Mouse (Mus musculus): ENCODE results near the gene Slc35c2. TPM values are rescaled to one million over a fixed set of nuclear protein-coding genes. Genes with fewer than 3 reads are reported as not detected.
A peak's percentile ranks its signal among the peaks of the same experiment; 100 is the strongest.

Slc35c2 gene
- 10 to 100 TPM; 57.0 to 58.1 (median 57.6) TPM for total RNA-seq (2022)

DNA sequence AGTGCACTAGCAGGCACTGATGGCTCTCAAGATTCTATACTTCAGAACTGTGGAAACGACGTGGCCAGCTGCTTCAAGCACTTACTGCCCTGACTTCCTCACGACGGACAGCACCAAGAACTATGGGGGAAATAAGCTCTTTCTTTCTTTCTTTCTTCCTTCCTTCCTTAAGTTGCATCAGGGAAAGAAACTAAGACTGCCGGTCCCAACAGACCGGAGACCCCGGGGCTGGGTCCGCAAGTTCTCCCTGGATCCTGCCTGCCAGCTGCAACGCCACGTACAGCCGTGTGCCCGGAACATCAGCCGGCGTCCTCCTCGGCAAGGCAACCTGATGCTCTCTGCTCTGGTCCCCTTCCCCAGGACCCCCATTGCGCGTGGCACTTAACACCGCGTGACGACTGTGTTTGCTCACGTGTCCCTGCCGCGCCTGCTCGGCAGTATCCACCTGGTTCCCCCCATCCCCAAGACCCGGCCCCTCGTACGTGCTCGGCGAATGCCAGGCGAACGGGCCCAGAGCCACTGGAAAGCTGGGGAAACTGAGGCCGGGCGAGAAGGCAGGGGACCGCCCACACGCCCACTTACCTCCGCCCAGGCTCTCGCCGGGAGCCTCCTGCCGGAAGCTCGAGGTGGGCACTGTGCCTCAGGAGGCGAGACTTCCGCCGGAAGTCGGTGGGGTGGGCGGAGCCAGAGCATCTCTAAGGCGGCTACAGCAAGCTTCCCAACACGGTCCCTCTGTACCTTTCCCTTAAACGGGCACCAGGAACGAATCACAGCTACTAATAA is at the start of gene Slc35c2:
Slc35c2 (minus strand) TSS at position 668 of the 783 bp plus-strand sequence.
- peak; percentile 91 to 97 for DNase-seq (ENCODE audit: low spot score in 2 of 2)

DNA sequence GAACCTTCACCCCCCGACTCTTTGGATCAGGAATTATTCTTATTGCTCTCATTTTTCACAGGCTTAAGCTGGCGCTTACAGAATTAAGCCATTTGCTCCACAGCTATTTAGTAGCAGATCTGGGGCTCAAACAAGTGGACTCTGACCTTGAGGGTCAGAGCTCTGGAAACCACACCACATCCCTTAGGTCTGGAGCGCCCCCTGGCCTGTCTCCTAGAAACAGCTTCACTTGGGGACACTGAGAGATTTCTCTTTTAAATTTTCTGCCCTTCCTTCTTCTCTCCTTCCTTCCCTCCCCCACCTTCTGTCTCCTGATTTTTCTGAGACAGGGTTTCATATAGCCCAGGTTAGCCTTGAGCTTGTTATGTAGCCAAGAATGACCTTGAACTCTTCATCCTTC is 49.5 kb upstream of the Slc35c2 start:
- no peak for DNase-seq (ENCODE audit: low spot score in 2 of 2)

DNA sequence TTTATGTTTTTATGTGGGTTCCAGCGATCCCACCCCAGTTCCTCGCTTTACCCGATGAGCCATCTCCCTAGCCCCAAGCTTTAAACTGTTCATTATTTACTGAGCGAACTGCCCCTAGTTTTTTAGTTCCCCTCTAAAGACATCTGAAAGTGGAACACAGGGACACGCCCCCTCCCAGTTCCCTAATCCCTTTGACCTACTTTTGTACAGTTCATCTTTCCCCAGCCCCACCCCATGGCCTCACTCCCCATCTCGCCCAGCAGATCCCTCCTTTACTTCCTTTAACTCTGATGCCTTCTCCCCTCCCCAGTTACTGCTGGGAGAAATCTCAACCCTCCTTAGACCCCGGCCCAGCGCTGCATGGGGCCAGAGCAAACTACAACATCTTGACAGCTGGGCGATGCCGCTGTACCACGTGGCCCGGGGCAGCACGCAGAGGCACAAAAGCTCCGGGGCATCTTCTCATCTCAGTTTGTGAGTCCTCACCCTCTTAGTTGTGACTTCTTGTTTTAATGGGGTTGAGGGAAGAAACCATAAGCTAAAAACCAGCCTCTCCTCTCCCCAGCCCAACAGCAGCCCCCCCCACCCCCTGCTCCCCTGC is 45.0 kb upstream of the Slc35c2 start:
- DNase-seq (ENCODE audit: low spot score in 2 of 2) = no peak

DNA sequence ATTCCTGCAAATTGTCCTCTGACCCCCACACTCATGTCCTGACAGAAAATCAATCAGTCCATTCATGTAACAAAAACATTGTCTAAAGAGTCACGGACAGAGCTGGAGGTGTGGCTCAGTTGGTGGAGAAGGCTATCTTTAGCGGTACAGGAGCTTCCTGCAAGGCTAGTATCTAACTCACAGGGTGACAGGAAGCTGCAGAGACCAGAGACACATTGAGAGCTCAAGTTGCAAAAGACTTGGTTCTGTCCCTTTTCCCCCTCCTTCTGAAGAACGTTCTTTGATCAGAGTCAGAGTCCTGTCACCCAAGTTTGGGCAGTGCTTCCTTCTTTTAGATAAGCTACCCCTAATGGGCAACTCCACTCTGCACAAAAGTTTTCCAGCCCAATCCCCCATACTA is 42.0 kb upstream of the Slc35c2 start:
- no peak for DNase-seq (ENCODE audit: low spot score in 2 of 2)

DNA sequence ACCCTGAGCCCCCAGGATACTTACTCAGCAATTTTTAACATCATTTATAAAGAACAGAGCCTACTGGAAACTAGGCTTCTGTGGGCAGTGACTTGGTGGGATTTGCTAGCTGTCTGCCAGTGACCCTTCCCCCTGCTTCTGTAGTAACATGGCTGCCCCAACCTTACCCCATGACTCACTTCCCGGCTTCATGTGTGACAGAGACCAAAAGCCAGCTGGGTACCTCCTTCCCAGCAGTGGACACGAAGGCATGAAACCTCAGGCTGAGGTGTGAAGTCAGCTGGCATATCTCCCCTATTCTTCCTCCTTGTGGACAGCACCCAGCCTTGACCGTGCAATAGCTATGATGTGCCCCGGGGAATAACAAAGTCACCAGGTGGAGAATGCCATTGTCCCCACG is 41.1 kb upstream of the Slc35c2 start:
- no peak for DNase-seq (ENCODE audit: low spot score in 2 of 2)

DNA sequence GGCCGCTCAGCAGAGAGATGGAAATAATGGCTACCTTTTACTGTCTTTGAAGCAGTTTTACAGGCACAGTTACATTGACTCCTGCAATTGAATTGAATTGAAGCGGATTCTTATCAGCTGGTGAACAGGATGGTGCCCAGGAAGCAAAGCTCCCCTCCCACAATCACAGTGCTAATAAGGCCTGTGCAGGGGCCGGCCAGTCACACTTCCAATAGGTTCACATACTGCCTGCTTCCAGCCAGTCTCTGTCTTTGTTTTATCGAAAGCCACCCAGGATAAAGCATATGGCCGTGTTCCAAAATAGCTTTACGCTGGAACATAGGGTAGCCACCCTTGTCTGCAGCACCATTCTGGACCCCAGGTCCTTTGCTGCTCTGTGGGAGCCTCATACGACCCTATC is 39.7 kb upstream of the Slc35c2 start:
- no peak for DNase-seq (ENCODE audit: low spot score in 2 of 2)

DNA sequence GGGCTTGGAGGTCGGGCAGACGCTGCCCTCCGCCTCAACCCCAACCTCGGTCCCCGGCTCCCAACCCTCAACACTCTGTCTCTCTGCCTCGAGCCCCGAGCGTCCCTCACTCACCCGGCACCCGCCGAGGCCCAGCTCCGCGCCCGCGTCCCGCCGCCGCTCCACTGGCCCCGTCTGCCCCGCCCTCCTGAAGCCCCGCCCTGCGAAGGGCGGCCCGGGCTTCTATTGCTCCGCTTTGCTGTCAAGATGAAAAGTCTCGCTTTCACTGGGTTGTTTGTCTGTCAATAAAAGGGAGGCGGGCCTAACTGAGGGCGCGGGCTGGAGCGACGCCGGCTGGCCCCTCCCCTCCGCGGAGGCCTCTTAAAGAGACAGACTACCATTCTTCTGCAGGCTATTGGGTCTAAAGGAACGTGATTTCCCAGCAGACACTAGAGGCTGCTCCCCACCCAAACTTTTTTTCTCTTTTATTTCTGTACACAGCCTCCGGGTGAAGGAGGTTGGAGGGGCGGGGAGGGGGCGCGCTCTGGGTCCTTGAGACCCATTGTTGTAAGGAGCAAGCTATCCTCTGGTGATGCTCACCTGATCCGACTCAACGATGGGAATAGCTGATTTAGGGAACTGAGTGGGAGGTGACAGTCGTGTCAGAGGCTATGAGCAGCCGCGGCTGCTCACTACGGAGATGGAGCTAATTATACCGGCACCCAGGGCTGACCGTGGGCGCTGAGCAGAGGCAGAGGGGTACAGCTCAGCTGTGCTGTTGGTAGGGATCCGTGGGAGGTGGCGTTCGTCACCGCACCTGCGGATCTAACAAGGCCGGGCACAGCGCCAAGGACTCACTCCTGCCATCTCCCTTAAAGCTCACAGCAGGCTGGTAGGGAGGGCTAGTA is 38.9 kb upstream of the Slc35c2 start, which contains the start of gene Elmo2:
Elmo2 (minus strand) TSS at position 176 of the 887 bp plus-strand sequence.
- peak; percentile 96 to 98 for DNase-seq (ENCODE audit: low spot score in 2 of 2)

DNA sequence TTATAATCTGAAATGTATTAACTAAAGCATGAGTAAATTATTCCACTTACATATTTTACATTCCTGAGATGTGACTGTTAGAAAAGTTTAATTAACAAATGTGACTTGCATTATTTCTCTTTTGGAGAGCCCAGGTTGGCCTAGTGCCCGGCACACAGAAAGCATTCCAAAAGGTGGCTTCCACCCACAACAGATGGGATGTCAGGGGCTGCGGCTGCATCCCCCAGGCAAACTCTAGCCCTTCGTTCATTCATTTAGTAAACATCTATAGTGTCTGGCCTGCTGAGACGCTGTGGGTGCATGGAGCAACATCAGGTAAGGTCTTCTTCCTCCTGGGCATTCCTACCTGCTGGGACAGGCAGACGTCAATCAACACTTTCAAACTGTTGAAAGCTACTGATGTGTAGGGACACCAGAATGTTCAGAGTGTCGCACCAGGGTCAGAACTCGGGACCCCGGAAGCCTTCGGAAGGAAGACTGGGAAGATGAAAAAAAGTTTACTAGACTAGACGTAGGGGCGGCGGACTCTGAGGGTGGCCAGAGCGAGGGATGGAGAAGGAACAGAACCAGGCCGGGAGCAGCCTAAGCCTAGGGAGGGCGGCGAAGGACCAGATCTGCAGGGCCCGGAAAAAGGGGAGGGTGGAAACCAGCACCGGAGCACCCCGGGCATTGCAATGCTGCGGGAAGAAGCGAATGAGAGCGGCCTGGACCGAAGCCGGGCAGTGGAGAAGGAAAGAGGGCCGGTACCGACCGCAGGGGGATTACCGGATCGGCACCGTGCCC is 38.0 kb upstream of the Slc35c2 start:
- DNase-seq (ENCODE audit: low spot score in 2 of 2) = no peak

DNA sequence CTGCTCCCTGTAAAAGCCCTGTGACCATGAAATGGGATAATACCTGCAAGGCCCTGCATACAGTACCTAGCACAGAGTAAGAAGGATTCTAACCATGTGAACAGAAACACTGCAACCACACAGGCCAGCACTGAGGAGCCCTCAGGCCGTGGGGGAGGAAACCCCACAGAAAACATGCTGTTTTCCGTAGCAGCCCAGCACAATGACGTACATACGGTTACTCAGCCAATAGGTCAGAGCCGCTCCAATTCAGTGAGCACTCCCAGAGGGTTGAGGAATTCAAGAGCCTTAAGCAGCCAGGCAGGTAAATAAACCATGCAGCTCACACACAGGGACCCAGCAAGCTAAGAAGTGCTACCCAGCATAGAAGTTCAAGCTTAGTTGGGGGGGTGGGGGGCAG is 36.3 kb upstream of the Slc35c2 start:
- no peak for DNase-seq (ENCODE audit: low spot score in 2 of 2)

DNA sequence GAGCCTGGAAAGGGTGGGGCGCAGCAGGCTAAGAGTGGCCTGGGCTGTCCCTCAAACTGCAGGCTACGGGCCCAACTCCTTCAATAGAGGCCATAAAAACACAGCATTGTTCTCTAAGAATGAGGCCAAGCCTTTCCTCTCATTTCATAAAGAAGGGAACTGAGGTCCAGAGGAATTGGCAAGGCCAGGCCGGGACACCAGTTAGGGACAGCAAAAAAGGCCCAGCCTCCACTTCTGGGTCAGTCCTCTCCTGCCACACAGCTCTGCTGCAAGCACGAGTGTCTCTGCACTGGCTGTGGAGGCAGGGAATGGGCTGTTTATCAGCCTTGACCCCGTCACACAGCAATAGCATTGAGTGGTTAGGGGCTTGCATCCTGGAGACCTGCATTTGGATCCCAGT is 35.8 kb upstream of the Slc35c2 start:
- DNase-seq (ENCODE audit: low spot score in 2 of 2) = peak in 1 of 2 experiments; percentile 60

DNA sequence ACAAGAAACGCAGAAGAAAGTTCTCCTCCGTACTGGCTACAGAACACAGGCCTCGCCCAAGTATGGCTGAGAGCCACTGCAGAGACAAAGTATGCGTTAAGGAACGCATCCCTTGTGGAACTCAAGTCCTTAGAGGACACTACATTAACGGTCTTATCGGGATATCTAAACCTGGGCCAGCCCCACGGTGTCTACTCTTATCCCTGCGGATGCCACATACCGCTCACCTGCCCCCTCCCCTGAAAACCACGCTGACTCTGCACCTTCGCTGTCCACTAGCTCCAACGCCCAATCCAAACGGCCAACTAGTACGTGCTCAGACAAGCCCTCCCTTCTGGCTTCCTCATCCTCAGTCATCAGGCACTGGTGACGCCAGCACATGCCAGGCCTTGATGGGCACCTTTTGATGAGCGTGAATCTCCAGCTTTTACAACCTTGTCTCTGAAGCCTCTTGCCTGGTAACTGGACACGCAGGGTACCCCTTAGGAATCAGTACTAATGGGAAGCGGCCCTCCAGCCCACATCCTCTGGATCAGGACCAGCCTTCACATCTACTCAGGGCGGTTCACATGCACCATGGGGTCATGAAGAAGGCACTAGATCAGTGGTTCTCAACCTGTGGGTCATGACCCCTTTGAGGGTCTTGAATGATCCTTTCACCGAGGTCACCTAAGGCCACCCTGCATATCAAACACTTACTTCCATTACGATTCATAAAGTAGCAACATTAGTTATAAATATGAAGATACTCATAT is 34.5 kb upstream of the Slc35c2 start:
- DNase-seq (ENCODE audit: low spot score in 2 of 2) = no peak

DNA sequence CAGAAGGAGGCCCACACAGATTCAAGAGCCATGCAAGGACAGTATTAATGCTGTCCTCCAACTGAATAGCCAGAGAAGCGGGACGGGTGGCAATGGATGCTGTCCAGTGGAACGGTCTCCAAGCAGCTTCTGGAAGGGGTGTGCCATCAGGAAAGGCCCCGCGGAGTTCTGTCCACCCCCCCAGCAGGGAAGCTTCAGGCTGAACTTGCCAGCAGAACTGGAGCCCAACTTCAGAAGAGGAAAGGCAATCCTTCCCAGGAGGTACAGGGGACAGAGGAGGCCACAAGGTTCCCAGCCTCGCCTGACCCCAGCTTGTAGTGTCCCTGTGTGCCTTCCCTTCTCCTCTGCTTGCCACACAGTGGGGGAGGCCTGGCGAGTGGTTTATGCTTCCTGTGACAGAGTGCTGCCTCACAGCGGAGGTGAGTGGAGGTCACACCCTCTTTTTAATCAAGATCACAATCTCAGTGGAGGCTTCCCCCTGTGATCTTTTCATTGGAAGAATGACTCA is 33.8 kb upstream of the Slc35c2 start:
- DNase-seq (ENCODE audit: low spot score in 2 of 2) = peak in 1 of 2 experiments; percentile 50

DNA sequence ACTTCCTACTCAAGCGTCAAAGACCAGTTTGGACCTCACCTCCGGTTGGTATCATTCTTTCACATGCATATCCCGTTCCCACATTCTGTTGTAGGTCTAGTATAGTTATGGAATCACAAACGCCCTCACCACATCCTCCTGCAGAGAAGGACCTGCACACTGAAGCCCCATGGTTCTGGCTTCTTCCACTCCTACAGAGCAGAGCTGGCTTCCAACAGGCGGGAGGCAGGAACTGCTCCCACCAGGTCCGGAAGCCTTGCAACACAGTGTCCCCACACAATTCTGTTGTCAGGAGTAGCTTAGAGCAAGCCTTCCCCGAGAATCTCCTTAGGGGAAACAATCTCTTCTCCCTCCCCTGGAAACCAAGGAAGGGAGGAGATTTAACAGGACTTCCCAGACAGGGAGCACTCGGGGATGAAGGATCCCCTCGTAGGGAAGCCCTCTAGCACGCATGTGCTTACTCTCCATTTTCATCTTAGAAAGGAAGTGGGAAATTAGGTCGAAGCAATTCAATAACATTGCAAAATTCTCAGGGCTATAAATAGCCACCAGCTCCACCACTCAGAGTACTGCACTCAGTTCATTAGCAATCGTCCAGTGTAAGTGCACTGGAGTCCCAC is 33.0 kb upstream of the Slc35c2 start:
- DNase-seq (ENCODE audit: low spot score in 2 of 2) = peak in 1 of 2 experiments; percentile 54

DNA sequence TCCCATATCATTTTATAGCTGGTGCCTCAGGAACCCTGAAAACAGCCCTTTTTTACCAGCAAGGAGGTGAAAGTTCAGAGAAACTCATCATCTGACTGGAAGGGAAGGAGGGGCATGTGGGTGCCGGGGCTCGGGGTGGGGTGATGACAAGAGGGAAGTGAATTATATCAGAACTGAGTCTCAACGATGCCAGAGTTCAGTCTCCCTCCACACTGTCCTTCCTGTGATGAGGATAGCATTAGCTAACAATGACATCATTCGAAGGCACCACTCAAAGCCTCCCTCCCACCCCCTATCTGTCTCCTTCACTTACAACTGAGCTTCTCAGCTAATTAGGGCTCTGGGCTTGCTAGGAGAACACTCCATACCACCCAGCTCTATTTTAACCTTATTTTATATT is 31.8 kb upstream of the Slc35c2 start:
- DNase-seq (ENCODE audit: low spot score in 2 of 2) = no peak

DNA sequence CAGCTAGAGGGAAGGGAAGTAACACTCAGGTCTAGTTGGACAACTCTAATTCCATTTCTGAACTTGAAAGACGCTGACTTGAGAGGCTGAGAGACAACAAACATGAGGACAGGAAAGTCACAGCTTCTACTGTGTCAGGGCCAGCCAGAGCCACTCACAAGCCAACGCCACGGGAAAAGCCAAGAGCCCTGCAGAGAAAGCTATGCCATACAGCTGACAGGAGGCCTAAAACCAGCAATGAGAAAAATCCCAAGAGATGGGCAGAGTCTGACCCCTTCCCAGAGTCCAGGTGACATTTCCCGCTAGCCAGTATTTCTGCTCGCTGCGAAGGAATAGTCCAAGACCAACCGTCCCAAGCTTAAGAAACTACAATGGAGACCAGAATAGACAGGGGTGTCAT is 31.3 kb upstream of the Slc35c2 start:
- DNase-seq (ENCODE audit: low spot score in 2 of 2) = no peak

DNA sequence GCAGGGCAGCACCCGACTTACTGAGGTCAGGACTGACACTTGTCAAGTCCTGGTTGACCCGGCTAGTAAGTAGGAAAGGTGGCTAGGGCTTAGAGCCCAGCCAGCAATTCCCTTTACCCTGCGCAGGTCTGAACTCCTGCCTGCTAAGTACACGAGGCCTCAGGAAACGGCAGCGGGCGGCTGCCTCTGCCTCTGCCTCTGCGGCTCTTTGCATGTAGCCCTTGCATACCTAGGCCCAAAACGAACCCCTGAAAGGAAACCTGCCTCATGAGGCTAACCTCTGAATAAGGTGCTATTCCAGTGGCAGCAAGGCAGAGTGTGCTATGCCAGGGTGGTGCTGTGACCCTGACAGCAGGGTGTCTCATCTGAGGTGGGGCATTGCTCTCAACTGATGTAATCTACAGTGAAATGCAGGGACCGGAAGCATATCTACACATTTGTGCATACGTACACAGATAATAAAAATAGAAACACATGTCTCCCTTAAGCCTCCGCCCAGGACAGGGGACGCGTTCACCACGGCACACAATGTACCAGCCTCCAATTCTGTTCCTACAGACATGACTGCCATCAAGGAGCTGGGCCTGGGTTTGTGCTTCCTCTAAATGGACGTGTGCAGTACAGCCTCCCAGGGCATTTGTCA is 30.1 kb upstream of the Slc35c2 start:
- no peak for DNase-seq (ENCODE audit: low spot score in 2 of 2)

DNA sequence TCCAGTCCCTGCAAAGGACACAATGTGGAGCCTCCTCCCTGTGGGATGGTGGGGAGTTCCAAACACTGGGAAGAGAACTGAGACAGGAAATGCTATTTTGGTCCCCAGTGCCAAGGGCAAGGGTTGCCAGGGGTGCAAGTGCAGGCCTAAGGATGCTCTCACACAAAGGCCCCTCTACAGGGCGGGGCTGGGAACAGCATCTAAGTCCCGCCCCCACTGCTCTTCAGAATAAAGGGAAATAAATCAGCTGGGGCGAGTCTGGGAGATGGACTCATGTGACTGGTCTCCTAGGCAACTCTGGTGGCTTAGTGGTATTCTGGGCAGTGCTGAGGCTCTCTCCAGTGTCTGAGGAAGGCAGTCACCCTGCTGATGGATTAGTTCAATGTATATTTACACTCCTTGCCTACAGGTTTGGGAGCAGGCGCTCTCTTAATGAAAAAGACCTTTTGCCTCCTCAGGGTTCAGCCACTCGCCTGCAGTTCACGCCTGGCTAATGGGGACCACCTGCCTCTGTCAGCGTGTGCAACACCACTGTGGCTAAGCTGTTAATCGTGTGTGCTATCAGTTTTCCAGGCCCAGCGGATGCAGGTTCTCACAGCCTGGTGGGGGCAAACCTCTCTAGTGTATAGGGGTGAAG is 29.3 kb upstream of the Slc35c2 start:
- DNase-seq (ENCODE audit: low spot score in 2 of 2) = peak in 1 of 2 experiments; percentile 85

DNA sequence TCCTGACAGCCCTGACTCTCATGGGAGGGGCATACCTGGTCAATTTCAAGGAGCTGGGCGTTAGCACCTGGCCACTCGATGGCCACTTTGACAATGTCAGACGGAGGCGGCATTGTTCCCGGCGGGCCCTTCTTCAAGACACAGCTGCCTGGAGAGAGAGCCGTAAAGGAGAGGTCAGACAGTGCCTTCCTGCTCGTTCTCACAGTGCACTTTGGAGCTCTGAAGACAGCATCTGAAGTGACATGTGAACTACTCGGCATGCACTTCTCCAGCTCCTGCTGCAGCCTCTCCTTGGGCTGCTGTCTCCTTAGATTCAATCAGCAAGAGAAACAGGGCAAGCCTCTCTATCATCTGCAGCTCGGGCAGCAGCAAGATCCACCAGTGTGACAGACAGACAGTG is 28.5 kb upstream of the Slc35c2 start:
- no peak for DNase-seq (ENCODE audit: low spot score in 2 of 2)

DNA sequence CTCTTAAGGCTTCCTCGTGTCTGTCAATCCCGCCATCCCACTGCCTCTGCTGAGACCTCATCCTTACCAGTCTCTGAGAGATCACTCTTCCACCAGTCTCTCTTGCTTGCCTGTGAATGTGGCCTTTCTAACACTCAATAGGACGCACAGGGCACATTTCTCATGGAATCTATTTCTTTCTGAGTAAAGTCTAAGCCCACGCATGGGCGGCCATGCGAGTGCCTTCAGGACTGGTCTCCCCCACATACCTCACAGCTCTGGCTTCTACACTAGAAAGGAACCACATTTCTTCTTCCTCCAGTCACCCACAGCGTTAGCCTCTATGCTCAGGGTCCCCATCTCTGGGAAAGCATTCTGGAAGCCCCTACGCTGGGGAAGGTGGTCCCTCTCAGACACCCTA is 26.5 kb upstream of the Slc35c2 start:
- no peak for DNase-seq (ENCODE audit: low spot score in 2 of 2)

Data from left cerebral cortex, adult 8-10 months (tissue).